Mouse (Mus musculus): Measurements from ENCODE around the gene Inhbc.
A peak's percentile ranks its signal among the peaks of the same experiment; 100 is the strongest.

Gene Inhbc

GRCm38 (mm10) chr10:127351285-127351595 lies 19.0 kb downstream of the Inhbc start:
- no peak for DNase-seq

GRCm38 (mm10) chr10:127350594-127351284 lies 19.5 kb downstream of the Inhbc start:
- DNase-seq, result peak; percentile 71

GRCm38 (mm10) chr10:127349810-127350209 lies 20.4 kb downstream of the Inhbc start:
- no peak for DNase-seq

GRCm38 (mm10) chr10:127348957-127349356 lies 21.3 kb downstream of the Inhbc start:
- no peak for DNase-seq

- no peak for DNase-seq
Observed at GRCm38 (mm10) chr10:127346173-127346572, 24.1 kb downstream of the Inhbc start.

GRCm38 (mm10) chr10:127343029-127343428 lies 27.2 kb downstream of the Inhbc start:
- DNase-seq, result no peak

GRCm38 (mm10) chr10:127341891-127342639 lies 28.2 kb downstream of the Inhbc start, which contains the start of gene Gli1:
Gli1 (minus strand) TSS chr10:127341974.
- DNase-seq, result peak; percentile 76

- DNase-seq, result no peak
Observed at GRCm38 (mm10) chr10:127341360-127341690, 28.9 kb downstream of the Inhbc start.

- DNase-seq, result peak; percentile 38
Observed at GRCm38 (mm10) chr10:127340577-127341359, 29.5 kb downstream of the Inhbc start.

GRCm38 (mm10) chr10:127339683-127340576 lies 30.3 kb downstream of the Inhbc start:
- no peak for DNase-seq

GRCm38 (mm10) chr10:127338930-127339682 lies 31.1 kb downstream of the Inhbc start:
- peak; percentile 86 for DNase-seq

GRCm38 (mm10) chr10:127337536-127338099 lies 32.6 kb downstream of the Inhbc start:
- DNase-seq, result no peak

- DNase-seq, result no peak
Observed at GRCm38 (mm10) chr10:127336952-127337351, 33.3 kb downstream of the Inhbc start.

GRCm38 (mm10) chr10:127335271-127335670 lies 35.0 kb downstream of the Inhbc start:
- DNase-seq, result no peak

- DNase-seq, result no peak
Observed at GRCm38 (mm10) chr10:127333152-127333551, 37.1 kb downstream of the Inhbc start.

- DNase-seq, result no peak
Observed at GRCm38 (mm10) chr10:127332211-127332874, 37.9 kb downstream of the Inhbc start.

GRCm38 (mm10) chr10:127330212-127330611 lies 40.0 kb downstream of the Inhbc start:
- DNase-seq, result no peak

- no peak for DNase-seq
Observed at GRCm38 (mm10) chr10:127327461-127328145, 42.6 kb downstream of the Inhbc start.

- no peak for DNase-seq
Observed at GRCm38 (mm10) chr10:127326828-127327227, 43.4 kb downstream of the Inhbc start.

Data from cerebellum, adult 11-12 months (tissue).